Mouse (Mus musculus): ENCODE measurements around the gene Adgrl1.

Adgrl1 gene

GRCm38 (mm10) chr8:83899363-83900252, at the start of gene Adgrl1:
Gene Adgrl1 (plus strand): TSS chr8:83900105.
- peak; percentile 93 for DNase-seq

GRCm38 (mm10) chr8:83852329-83852728, 47.6 kb upstream of the Adgrl1 start:
- no peak for DNase-seq

GRCm38 (mm10) chr8:83853323-83854050, 46.4 kb upstream of the Adgrl1 start:
- no peak for DNase-seq

GRCm38 (mm10) chr8:83856486-83857065, 43.3 kb upstream of the Adgrl1 start:
- no peak for DNase-seq

GRCm38 (mm10) chr8:83862439-83863268, 37.3 kb upstream of the Adgrl1 start:
- DNase-seq = no peak

- DNase-seq = no peak
Measured at GRCm38 (mm10) chr8:83874881-83875655, 24.8 kb upstream of the Adgrl1 start.

GRCm38 (mm10) chr8:83875656-83876040, 24.3 kb upstream of the Adgrl1 start:
- DNase-seq = no peak

- DNase-seq = no peak
Measured at GRCm38 (mm10) chr8:83876080-83876837, 23.6 kb upstream of the Adgrl1 start.

GRCm38 (mm10) chr8:83876838-83877223, 23.1 kb upstream of the Adgrl1 start:
- DNase-seq = no peak

- DNase-seq = no peak
Measured at GRCm38 (mm10) chr8:83888409-83888808, 11.5 kb upstream of the Adgrl1 start.

GRCm38 (mm10) chr8:83892061-83892460, 7.8 kb upstream of the Adgrl1 start:
- DNase-seq = no peak

GRCm38 (mm10) chr8:83893915-83894314, 6.0 kb upstream of the Adgrl1 start:
- DNase-seq = peak; percentile 85

GRCm38 (mm10) chr8:83895894-83896293, 4.0 kb upstream of the Adgrl1 start:
- DNase-seq = peak; percentile 49

- DNase-seq = no peak
Measured at GRCm38 (mm10) chr8:83896461-83896860, 3.4 kb upstream of the Adgrl1 start.

- DNase-seq = peak; percentile 61
Measured at GRCm38 (mm10) chr8:83897211-83897610, 2.7 kb upstream of the Adgrl1 start.

GRCm38 (mm10) chr8:83898456-83898855, 1.4 kb upstream of the Adgrl1 start:
- no peak for DNase-seq

- DNase-seq = peak; percentile 40
Measured at GRCm38 (mm10) chr8:83898985-83899362, 931 bp upstream of the Adgrl1 start.

- DNase-seq = peak; percentile 57
Measured at GRCm38 (mm10) chr8:83900266-83900956, 506 bp downstream of the Adgrl1 start.

- DNase-seq = peak; percentile 64
Measured at GRCm38 (mm10) chr8:83900957-83901270, 1.0 kb downstream of the Adgrl1 start.

Data from thymus, postnatal 14 days (tissue).